Mouse (Mus musculus): Measurements from ENCODE around the gene Gusb.

Gene Gusb

DNA sequence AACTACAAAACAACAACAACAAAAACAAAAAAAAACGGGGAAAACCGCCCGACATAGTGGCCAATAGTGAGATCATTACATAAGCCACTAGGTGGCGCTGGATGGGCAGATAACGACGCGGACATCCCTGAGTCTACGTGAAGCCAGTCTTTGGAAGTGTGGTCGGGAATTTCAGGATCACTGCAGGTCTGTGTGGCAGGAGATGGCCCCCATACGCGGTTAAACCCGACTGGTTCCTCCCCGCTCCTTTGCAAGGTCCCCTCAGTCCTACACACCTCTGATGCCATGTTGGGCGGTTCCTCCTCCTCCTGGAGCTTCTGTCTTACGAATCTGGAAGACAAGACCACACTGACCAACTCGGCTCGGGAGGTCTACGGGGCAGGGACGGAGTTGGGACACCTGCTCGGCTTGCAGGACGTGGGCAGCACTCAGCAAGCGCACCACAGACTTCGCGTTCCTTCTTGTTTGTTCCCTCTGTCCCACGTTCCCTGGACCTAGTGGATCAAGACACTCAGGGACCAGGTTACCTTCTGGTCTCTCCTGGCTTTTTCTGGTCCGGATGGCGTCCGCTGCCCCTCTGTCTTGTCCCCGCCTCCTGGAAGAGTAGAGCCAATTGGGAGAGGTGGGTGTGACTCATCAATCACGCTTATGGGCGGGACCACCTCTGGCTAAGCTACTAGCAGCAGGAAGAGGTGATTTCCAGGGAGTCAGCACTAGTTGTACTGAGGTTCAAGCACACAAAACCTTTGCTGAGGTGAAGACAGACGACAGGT, 21.1 kb upstream of the Gusb start:
- peak; percentile 65 for DNase-seq

DNA sequence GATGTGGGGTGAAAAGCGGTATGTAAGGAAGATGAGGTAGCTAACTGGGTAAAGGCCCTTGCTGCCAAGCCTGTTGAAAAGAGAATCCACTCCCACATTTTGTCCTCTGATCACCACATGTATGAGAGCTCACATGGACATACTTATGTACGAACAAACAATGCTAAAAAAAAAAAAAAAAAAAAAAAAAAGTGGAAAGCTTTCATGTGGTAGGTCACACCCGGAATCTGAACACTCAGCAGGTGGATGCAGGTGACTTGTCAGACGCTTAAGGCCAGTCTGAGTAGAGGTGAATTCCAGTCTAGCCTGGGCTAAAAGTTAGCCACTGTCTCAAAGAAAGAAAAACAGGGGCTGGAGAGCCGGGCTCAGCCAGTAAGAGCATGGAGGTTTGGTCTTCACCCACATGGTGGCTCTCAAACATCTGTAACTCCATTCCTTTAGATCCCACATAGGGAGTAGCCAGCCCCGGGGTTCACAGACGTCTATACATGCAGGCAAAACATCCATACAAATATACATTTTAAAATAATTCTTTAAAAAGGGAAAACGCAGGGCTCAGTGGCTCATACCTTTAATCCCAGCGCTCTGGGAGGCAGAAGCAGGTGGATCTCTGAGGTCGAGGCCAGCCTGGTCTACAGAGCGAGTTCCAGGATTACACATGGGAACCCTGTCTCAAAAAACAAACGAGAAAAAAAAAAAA, 20.4 kb upstream of the Gusb start:
- no peak for DNase-seq

DNA sequence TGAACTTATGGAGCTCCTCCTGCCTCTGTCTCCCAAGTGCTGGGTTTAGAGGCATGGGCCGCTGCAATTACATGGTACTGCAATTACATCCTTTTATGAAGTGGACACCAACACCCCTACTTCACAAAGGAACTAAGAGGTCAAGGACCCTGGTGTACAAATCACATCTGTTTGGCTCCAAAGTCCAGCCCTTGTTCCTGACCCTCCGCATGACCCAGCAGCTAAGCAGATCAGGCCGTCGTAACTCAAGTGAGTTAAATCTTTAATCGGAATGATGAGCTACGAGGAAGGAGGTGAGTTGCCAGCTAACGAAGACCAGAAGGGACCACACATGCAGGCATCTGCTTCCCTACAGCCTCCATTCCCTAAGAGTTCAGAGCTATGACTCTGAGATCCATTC, 19.5 kb upstream of the Gusb start:
- DNase-seq = no peak

DNA sequence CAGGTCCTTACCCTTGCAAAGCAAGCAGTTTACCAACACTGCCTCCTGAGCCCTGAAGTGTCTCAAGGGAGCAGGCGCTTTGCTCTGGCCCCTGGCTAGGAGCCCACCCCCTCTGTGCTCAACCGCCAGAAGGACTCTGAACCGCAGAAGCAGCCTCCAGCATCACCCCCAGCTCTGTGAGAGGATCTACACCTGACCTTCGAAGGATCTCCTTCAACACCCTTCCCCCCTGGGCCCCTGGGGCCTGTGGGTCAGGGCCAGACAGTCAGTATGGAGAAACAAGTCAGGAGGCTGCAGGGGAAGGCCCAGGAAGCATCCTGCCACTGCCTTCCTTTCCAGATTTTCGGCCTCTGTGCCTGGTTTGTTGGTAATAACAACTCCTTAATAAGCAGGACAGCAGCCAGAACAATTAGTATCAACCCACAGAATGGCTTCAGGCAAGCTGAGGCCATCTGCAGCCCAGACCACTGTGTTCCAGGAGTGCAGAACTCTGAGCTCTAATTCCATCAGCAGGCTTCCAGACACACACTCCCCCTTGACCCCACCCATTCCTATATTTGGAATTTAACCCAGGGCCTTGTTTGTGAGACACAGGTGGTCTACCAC, 18.6 kb upstream of the Gusb start:
- no peak for DNase-seq

DNA sequence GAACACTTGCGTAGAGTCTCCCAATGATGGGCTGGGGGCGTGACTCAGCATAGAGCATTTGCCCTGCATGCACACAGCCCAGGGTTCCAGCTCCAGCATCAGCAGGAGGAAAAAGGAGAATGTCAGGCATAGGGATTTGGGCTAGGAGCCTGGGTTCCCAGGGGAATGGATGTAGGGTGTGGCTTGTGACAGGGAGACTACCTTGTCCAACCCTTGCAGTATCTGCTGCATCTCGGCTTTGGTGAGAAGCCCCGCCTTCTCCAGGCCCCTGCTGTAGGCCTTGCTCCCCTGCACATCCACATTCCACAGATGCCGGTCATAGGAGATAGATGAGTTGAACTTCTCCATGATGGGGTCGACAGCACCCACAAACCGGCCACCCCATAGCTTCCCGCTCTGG, 16.6 kb upstream of the Gusb start:
- no peak for DNase-seq

DNA sequence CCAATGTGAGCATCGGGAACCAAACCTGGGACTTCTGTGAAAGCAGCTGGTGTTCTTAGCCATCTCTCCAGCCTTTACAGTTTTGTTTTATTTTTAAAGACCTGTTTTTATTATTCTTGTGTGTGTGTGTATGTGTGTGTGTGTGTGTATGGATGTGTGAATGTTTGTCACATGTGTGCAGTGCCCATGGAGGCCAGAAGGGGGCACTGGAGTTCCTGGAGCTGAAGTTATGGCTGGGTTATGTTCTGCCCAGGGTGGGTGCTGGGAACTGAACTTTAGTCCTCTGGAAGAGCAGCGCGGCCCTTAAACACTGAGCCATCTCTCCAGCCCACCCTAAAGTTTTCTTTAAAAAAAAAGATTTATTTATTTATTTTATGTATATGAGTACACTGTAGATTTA, 12.3 kb upstream of the Gusb start:
- no peak for DNase-seq

DNA sequence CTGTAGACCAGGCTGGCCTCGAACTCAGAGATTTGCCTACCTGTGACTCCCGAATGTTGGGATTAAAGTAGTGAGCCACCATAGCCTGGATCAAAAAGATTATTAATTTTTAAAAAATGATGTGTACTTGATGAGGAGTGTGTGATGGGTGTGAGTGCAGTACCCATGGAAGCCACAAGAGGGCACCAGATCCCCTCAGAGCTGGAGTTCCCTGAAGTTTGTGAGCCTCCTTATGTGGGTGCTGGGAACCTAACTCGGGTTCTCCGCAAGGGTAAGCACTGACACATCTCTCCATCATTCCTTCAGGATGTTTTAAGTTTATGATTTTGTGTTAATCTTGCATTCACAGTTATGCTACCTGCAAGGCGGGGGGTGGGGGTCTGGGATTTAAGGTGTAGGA, 8.1 kb upstream of the Gusb start:
- no peak for DNase-seq

DNA sequence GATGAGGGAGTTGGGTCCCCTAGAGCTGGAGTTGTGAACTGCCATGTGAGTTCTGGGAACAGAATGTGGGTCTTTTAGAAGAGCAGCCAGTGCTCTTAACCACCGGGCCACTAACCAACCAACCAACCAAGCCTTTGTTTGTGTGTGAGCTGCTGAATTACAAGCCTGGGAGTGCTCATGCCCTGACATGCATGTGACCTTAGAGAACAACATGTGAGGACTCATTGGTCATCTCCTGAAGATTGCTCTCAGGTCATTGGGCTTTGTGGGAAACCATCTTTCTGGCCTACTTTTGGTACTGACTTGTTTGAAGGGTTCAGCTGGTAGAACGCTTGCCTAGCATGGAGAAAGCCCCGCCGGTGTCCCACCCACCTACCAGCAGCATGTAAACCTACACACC, 6.9 kb upstream of the Gusb start:
- no peak for DNase-seq

DNA sequence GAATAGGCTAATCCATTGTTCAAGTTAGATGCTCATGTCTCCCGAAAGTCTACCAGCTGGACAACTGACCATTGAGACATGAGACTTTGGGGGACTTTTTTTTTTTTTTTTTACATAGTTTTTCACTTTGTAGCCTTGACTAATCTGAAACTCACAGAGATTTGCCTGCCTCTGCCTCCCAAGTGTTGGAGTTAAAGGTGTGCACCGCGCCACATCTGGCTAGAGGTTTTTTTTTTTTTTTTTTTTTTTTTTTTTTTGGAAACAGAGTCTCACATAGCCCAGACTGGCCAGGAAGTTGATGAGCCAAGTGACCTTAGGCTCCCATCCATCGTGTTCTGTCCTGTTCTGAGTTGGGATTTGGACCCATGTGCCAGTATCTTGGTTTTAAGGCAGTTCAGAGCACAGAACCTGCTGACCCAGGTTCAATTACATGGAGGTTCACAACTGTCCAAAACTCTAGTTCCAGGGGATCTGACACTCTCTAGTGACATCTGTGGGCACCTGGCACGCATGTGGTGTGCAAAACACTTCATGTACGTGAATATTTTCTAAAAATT, 5.3 kb upstream of the Gusb start:
- no peak for DNase-seq

DNA sequence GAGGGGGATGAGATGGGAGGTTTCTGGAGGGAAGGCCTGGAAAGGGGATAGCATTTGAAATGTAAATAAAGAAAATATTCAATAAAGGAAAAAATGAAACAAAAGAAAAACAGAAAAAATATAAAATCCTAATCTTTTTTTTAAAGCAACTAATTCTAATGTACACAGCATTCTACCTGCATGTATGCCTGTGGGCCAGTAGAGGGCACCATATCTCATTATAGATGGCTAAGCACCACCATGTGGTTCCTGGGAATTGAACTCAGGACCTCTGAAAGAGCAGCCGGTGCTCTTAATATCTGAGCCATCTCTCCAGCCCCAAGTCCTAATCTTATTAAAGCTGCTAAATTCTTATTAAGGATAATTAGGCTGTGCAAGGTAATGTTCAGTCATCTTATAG, 4.5 kb upstream of the Gusb start:
- no peak for DNase-seq

DNA sequence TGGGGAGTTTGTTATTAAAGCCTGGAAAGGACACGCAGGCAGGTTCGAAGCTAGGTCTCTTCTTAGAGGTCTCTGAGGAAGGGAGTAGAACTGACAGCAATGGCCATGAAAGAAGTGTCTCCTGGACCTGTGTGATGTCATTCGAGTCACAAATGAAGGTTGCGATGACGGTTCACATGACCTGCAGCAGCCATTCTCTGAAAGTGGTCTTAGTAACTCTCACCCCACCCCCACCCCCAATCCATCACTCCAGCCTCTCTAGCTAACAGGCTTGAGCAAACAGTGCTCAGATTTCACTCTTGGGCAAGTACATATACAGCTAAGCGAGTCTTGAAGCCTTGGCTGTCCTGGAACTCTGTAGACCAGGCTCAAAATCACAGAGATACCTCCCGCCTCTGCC, 380 bp upstream of the Gusb start:
- DNase-seq = no peak

DNA sequence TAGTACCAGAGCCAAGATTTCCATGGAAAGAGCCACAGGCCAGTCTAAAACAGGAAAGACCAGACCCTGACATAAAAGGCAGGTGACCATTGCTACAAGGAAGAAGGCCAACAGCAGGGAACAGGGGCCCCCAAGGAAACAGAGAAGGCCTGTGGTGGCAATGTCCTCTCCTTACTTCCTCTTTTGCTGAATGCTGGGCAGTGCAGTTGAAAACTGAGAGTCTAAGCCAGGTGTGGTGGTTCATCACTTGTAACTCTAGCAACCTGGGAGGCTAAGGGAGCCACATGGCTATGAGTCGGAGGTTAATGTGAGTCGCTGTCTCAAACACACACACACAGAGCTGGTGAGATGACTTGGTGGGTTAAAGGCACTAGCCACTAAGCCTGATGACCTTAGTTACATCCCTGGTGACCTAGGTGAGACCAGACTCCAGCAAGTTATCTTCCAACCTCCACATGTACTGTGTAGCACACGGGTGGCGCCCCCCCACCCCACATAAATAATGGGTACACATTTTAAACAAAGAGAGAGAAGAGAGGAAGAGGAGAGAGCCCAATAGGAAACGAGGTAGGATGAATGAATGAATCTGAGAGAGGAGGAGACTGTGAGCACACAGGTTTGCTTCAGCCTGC, 1.4 kb downstream of the Gusb start:
- no peak for DNase-seq

DNA sequence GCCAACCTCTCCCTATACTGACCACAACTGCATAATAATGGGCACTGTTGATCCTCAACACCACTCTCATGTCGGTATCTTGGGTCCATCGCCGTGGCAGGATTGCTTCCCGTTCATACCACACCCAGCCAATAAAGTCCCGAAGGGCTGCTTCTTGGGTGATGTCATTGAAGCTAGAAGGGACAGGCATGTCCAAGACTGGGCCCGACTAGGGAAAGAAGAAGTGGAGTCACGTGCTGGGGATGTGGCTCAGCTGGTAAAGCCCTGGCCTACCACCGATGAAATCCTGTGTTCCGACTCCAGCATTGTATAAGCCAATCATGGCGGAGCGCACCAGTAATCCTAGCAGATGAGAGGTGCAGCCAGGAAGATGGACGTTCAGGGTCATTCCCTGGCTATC, 2.1 kb downstream of the Gusb start:
- no peak for DNase-seq

DNA sequence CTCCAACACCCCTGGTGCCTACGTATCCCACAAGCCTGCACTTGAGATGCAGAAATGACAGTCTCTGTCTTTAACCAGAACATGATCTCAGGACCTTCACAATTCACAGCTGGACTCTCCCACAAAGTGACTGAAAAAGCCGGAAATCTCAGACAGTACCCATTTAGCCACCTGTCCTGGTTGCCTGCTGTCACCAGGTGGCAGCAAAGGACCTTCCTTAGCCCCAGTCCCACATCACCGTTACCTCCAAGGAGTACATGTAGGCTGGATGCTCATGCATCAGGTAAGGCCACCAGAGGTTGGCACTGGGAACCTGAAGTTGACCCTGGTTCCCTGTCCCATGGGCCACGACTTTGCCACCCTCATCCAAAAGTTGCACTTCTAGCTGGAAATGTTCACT, 3.8 kb downstream of the Gusb start:
- DNase-seq = peak; percentile 60

DNA sequence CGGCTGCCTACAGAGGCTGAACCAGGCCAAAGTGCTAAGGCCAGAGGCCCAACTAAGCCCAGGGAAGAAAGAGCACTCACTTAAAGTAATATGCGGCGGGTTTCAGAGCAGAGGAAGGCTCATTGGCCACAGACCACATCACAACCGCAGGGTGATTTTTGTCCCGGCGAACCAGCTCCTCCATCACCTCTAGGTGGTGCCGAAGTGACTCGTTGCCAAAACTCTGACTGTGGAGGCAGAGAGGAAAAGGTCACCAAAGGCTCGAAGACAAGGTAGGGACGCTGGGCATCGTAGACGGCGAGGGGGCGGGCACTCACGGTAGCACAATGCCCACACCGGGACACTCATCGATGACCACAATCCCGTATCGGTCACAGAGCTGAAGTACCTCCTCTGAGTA, 5.1 kb downstream of the Gusb start:
- DNase-seq = no peak

DNA sequence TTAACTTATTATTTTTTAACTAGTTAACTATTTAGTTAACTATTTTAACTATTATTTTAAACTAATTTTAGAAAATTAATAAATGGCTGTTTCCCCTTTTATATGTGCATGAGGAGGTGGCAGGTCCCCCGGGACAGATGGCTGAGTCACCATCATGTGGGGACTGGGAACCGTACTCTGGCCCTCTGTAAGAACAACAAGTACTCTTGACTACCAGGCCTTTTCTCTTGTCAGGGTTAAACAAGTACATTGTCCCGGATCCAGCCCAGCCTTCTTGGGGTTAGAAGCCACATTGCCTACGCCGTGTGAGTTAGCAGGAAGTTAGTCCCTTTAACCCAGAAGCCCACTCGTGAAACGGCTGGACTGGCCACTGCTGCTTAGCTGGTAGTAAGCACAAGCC, 7.9 kb downstream of the Gusb start:
- no peak for DNase-seq

DNA sequence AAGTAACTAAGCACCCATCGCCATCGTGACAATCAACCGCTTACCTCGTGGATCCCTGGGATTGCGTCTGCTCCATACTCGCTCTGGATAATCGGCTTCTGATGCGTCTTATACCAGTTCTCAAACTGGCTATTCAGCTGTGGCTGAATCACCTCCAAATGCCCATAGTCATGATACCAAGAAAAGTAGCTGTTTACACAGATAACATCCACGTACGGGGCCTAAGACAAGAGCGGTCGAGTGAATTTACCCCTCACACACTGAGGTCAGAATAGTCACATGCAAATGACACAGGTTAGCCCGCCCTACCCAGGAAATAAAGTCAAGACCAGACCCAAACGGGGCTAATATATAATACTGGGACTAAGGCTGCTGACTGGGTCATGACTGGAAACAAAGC, 9.5 kb downstream of the Gusb start:
- no peak for DNase-seq

DNA sequence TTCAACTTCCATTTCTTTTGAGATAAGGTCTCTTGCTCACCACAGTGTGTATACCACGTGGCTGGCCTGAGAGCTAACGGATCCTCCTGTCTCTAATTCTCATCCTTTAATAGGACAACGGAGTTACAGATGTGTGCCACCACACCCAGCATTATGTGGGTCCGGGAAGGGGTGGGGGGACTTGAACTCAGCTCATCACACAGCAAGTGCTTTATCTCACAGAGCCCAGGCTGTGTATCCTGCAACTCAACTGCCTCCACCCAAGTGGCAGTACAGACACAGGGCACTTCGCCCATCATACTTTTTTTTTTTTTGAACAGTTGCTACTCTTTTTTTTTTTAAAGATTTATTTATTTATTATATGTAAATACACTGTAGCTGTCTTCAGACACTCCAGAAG, 11.0 kb downstream of the Gusb start:
- no peak for DNase-seq

DNA sequence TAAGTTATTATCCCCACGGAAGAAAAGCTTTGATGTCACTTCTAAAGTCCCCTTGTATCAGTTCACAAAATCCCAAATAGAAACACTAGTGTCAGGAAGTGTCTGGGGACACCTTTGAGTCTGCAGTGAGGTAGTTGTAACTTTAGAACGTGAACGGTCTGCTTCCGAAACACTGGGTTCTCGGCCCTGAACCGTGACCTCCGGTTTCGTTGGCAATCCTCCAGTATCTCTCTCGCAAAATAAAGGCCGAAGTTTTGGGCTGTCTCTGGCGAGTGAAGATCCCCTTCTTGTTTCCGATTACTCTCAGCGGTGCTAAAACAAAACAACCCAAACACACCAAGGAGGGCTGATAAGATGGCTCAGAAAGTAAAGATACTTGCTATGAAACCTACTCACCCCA, 13.5 kb downstream of the Gusb start:
- DNase-seq = no peak

DNA sequence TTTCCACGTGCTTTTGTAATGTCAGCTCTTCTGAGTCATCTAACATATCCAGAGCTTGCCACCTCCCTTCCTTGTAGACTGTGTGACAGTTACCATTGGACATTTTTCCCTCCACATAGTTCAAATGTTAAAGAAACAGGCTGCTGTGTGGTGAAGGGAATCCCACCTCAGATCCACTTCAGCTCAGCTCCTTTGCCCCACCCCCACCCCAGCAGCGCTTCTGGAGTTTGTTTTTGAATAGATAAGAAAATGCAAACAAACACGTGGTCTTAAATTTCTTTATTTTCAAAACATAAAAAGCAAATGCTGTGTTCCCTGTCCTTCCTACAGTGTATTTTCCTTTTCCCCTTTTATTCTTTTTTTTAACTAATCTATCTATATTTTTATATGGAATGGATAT, 22.6 kb downstream of the Gusb start:
- DNase-seq = no peak

DNA sequence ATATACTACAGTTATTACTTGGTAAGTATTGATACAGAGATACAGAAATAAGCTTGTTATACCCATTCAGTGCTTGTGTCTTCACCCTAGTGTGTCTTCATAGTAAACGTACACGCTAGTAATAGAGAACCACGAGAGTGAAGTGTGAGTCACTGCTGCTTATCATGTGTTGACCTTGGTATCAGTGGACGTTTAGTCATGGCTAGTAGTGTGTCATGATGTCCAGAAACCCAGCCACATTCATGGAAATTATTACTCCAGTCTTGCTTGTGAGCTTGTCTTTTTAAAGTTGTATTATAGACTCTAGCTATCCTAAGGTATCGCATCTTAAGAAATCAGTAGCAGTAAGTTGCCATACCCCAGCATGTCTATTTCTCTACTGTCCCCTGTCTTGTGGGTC, 24.2 kb downstream of the Gusb start:
- DNase-seq = no peak

DNA sequence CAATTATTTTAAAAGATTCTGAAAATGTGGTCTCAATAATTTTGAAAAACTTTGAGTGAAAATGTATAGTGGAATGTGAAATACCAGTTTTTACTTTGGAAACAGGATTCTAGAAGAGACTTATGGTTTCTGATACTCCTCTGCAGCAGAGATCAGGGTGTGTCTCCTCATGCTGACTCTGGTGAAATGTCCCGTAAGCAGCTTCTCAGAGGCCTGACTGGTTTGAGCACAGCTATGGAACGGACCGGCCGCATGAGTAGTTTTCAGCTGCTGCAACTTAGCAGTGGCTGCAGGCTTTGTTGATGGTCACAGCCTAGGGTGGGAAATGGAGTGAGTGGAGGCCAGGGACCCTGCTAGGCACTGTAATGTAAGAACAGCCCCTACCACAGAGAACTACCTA, 25.1 kb downstream of the Gusb start:
- no peak for DNase-seq

DNA sequence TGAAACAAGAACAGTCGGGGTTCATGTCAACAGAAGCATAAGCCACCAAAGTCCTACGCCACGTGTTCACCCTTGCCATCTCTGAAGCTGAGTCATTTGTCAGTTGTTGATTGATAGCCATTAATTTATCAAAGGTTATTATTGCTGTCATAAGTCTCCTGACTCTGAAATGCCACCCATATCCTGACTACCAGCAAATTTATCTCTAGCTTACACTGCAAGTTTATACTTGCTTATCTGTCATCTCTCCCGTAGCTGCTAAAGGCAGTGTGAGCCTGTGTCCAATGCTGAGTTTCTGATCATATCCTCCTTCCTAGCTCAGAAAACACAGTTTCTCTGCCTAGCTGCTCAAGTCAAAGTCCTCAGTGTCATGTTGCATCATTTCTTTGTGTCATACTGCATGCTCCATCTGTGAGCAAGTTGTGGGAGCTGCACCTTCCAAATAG, 28.0 kb downstream of the Gusb start:
- no peak for DNase-seq

DNA sequence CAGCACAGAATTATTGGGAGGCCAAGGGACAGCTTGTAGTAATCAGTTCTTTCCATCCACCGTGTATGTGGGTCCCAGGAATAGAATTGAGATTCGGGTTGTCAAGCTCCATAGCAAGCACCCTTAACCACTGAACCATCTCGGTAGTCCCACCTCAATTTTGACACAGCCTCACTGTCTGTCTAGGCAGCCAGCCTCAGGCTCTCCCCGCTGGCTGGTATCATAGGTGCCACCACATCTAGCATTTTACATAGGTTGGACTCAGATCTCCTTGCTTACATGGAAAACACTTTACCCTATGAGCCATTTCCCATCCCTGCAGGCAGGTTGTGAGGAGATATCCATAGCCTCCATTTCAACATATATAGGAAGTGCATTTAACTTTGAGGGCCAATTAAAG, 28.5 kb downstream of the Gusb start:
- no peak for DNase-seq
